Mouse (Mus musculus) adrenal gland, adult 8-10 months (tissue): Measurements from ENCODE around the gene Procr. TPM values are rescaled to one million over a fixed set of nuclear protein-coding genes. Genes with fewer than 3 reads are reported as not detected.
A peak's percentile ranks its signal among the peaks of the same experiment; 100 is the strongest.
"Not testable (repeated sequence)": the region's sequence is repeated elsewhere in the genome, so short reads cannot be mapped to it uniquely, and the experiment has no call there.

Source experiments
- DNase-seq: peaks from one replicate; pipeline ENCODE4 v3.0.0; 2022
- total RNA-seq, 4 experiments: library from RNA; stranded (reverse); gene quantifications; 2 replicates each; pipeline ENCODE4 v1.2.4; 2022

Gene Procr
- 10 to 100 TPM; 26.6 to 47.2 (median 39.0) TPM for total RNA-seq

- DNase-seq, result peak; percentile 66
These were observed at the start of gene Procr for GRCm38 (mm10) chr2:155751014-155751786. Gene Procr, plus strand, starts transcription at chr2:155751117.

GRCm38 (mm10) chr2:155701399-155701919 is 49.5 kb upstream of the Procr start:
- no peak for DNase-seq

GRCm38 (mm10) chr2:155703630-155704029 is 47.3 kb upstream of the Procr start:
- DNase-seq, result no peak

GRCm38 (mm10) chr2:155707251-155707650 is 43.7 kb upstream of the Procr start:
- peak; percentile 73 for DNase-seq

- DNase-seq, result no peak
These were observed 40.4 kb upstream of the Procr start for GRCm38 (mm10) chr2:155710557-155710956.

- no peak for DNase-seq
These were observed 33.6 kb upstream of the Procr start for GRCm38 (mm10) chr2:155717082-155717990.

GRCm38 (mm10) chr2:155720585-155720984 is 30.3 kb upstream of the Procr start:
- no peak for DNase-seq

- no peak for DNase-seq
These were observed 26.9 kb upstream of the Procr start for GRCm38 (mm10) chr2:155724036-155724435.

GRCm38 (mm10) chr2:155724526-155724925 is 26.4 kb upstream of the Procr start:
- DNase-seq, result no peak

GRCm38 (mm10) chr2:155726302-155726701 is 24.6 kb upstream of the Procr start:
- DNase-seq, result no peak

GRCm38 (mm10) chr2:155727764-155728395 is 23.0 kb upstream of the Procr start:
- no peak for DNase-seq

- DNase-seq, result no peak
These were observed 22.2 kb upstream of the Procr start for GRCm38 (mm10) chr2:155728742-155729141.

- DNase-seq, result peak; percentile 91
These were observed 21.7 kb upstream of the Procr start, which contains the start of gene Edem2 for GRCm38 (mm10) chr2:155729158-155729645. Gene Edem2, minus strand, starts transcription at chr2:155729475.

- no peak for DNase-seq
These were observed 15.8 kb upstream of the Procr start for GRCm38 (mm10) chr2:155735080-155735479.

- DNase-seq, result not testable (repeated sequence)
These were observed 15.2 kb upstream of the Procr start, which contains the start of gene Gm17581 for GRCm38 (mm10) chr2:155735766-155736165. Gene Gm17581, minus strand, starts transcription at chr2:155735866.

- no peak for DNase-seq
These were observed 14.0 kb upstream of the Procr start for GRCm38 (mm10) chr2:155736936-155737335.

- DNase-seq, result no peak
These were observed 13.1 kb upstream of the Procr start for GRCm38 (mm10) chr2:155737803-155738202.

GRCm38 (mm10) chr2:155742211-155742610 is 8.7 kb upstream of the Procr start:
- no peak for DNase-seq

GRCm38 (mm10) chr2:155742931-155743337 is 8.0 kb upstream of the Procr start:
- DNase-seq, result peak; percentile 63

GRCm38 (mm10) chr2:155743351-155743750 is 7.6 kb upstream of the Procr start:
- DNase-seq, result no peak

GRCm38 (mm10) chr2:155745487-155745886 is 5.4 kb upstream of the Procr start:
- DNase-seq, result no peak

- no peak for DNase-seq
These were observed 1.5 kb upstream of the Procr start for GRCm38 (mm10) chr2:155749394-155749793.
